Mouse (Mus musculus) liver, embryonic 14.5 days (tissue): Measurements from ENCODE around the gene Smarca4.

ENCODE experiments used
- CTCF ChIP-seq: IDR thresholded peaks from 2 replicates; pipeline ENCODE4 v1.5.1; 2016; ENCODE audit warnings: antibody characterized with exemption, low read depth, control low read depth
- EP300 ChIP-seq: IDR thresholded peaks from 2 replicates; pipeline ENCODE4 v1.6.1; 2016; ENCODE audit warnings: antibody characterized with exemption, low read depth

DNA sequence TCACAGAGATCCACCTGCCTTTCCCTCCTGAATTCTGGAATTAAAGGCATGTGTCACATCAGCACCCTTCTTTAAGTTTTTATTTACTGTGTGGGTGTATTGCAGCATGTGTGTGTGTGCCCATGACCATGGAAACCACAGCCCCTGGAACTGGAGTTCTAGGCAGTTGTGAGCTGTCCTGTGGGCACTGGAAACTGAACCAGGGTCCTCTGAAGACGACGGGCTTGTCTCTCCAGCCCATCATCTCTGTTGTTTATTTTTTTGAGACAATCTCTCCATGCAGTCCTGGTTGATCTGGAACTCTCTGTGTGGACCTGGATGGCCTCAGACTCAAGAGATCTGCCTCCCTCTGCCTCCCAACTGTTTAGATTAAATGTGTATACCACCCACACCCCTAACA lies 101.0 kb downstream of the Smarca4 start:
- TF ChIP-seq CTCF (no peak), EP300 (no peak)
